Mouse (Mus musculus): ENCODE data around the gene Dok5. TPM values are rescaled to one million over a fixed set of nuclear protein-coding genes. Genes with fewer than 3 reads are reported as not detected.

Gene Dok5
- polyA plus RNA-seq, 1 experiment from 2014 or later, result 1.9 TPM

DNA sequence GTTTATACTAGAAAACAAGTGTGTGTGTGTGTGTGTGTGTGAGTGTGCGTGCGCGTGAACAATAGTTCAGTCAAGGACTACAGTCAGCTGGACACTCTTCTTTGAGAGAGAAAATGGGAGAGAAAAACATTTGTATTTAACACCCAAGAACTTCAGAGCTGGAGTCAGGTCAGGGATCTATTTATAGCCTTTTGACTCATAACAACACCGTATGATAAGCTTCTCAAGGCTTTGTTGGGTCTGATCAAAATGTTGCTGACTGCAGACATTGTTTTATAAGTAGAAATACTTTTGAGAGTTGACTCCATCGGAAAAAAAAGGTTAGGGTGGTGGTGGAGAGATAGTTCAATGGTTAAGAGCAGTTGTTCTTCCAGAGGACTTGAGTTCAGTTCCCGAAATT is 120.7 kb downstream of the Dok5 start:
- H3K4me2 ChIP-seq, result no peak overlapping the region
- no peaks in the 10 kb centered on the region for H3K4me1 ChIP-seq (replicated peaks; ENCODE audit: control insufficient read depth, insufficient read depth, low read length)
- H3K9ac ChIP-seq (ENCODE audit: low read depth, low read length), result no peak overlapping the region
- H3K4me3 ChIP-seq (ENCODE audit: low read depth, low read length), result no peak overlapping the region
- no peak for DNase-seq (ENCODE audit: low spot score)
- H3K27me3 ChIP-seq (replicated peaks; ENCODE audit: control insufficient read depth, insufficient read depth, low read length), result no peaks in the 10 kb centered on the region
- H3K36me3 ChIP-seq (ENCODE audit: control insufficient read depth, insufficient read depth, low read length), result no peaks in the 10 kb centered on the region
- no peak for ATAC-seq (replicated peaks; ENCODE audit: low FRiP score)
- no peaks in the 10 kb centered on the region for H3K9me3 ChIP-seq (ENCODE audit: control insufficient read depth, low read length)
- H3K27ac ChIP-seq (ENCODE audit: low read depth, low read length), result no peak overlapping the region
- 84% methylated on average over 6 of the region's 6 CpGs for WGBS

- no peak for DNase-seq (ENCODE audit: low spot score)
- no peaks in the 10 kb centered on the region for H3K27me3 ChIP-seq (replicated peaks; ENCODE audit: control insufficient read depth, insufficient read depth, low read length)
- no peak for ATAC-seq (replicated peaks; ENCODE audit: low FRiP score)
- no peaks in the 10 kb centered on the region for H3K4me1 ChIP-seq (replicated peaks; ENCODE audit: control insufficient read depth, insufficient read depth, low read length)
- no peak overlapping the region for H3K4me3 ChIP-seq (ENCODE audit: low read depth, low read length)
- 73% methylated on average over 3 of the region's 3 CpGs for WGBS
- H3K4me2 ChIP-seq, result no peak overlapping the region
- no peak overlapping the region for H3K27ac ChIP-seq (ENCODE audit: low read depth, low read length)
- no peaks in the 10 kb centered on the region for H3K36me3 ChIP-seq (ENCODE audit: control insufficient read depth, insufficient read depth, low read length)
- no peaks in the 10 kb centered on the region for H3K9me3 ChIP-seq (ENCODE audit: control insufficient read depth, low read length)
- H3K9ac ChIP-seq (ENCODE audit: low read depth, low read length), result no peak overlapping the region
These were observed 123.6 kb downstream of the Dok5 start for GRCm38 (mm10) chr2:170855210-170855609.

- no peaks in the 10 kb centered on the region for H3K36me3 ChIP-seq (ENCODE audit: control insufficient read depth, insufficient read depth, low read length)
- ATAC-seq (replicated peaks; ENCODE audit: low FRiP score) (no peak), DNase-seq (ENCODE audit: low spot score) (no peak)
- no peak overlapping the region for H3K4me3 ChIP-seq (ENCODE audit: low read depth, low read length)
- no peak overlapping the region for H3K27ac ChIP-seq (ENCODE audit: low read depth, low read length)
- no peaks in the 10 kb centered on the region for H3K4me1 ChIP-seq (replicated peaks; ENCODE audit: control insufficient read depth, insufficient read depth, low read length)
- no peaks in the 10 kb centered on the region for H3K9me3 ChIP-seq (ENCODE audit: control insufficient read depth, low read length)
- H3K27me3 ChIP-seq (replicated peaks; ENCODE audit: control insufficient read depth, insufficient read depth, low read length), result no peaks in the 10 kb centered on the region
- H3K4me2 ChIP-seq, result no peak overlapping the region
- H3K9ac ChIP-seq (ENCODE audit: low read depth, low read length), result no peak overlapping the region
- 71% methylated on average over 5 of the region's 5 CpGs for WGBS
These were observed 124.5 kb downstream of the Dok5 start for GRCm38 (mm10) chr2:170856085-170856484.

DNA sequence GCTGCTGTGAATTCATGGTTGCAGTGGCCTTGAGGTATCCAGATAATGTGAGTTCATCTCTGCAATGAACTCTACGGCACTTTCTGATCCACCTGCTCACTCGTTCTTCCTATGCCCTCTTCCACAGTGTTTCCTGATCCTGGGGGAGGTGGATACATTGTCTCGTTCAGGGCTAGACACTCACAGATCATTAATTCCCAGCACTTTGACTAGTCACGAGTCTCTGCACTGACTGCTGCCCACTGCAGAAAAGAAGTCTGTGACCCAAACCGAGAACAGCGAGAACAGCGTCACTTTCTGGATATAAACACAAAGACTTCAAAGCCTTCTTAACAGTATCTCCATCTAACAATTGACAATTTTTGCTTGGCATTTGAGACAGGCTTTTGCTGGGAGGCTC is 125.9 kb downstream of the Dok5 start:
- H3K4me1 ChIP-seq (replicated peaks; ENCODE audit: control insufficient read depth, insufficient read depth, low read length), result no peaks in the 10 kb centered on the region
- ATAC-seq (replicated peaks; ENCODE audit: low FRiP score) (no peak), DNase-seq (ENCODE audit: low spot score) (no peak)
- 64% methylated on average over 7 of the region's 7 CpGs for WGBS
- H3K4me3 ChIP-seq (ENCODE audit: low read depth, low read length), result no peak overlapping the region
- no peak overlapping the region for H3K9ac ChIP-seq (ENCODE audit: low read depth, low read length)
- no peaks in the 10 kb centered on the region for H3K27me3 ChIP-seq (replicated peaks; ENCODE audit: control insufficient read depth, insufficient read depth, low read length)
- H3K36me3 ChIP-seq (ENCODE audit: control insufficient read depth, insufficient read depth, low read length), result no peaks in the 10 kb centered on the region
- no peak overlapping the region for H3K4me2 ChIP-seq
- H3K27ac ChIP-seq (ENCODE audit: low read depth, low read length), result no peak overlapping the region; the same call in 1 of the 2 replicates
- H3K9me3 ChIP-seq (ENCODE audit: control insufficient read depth, low read length), result no peaks in the 10 kb centered on the region

DNA sequence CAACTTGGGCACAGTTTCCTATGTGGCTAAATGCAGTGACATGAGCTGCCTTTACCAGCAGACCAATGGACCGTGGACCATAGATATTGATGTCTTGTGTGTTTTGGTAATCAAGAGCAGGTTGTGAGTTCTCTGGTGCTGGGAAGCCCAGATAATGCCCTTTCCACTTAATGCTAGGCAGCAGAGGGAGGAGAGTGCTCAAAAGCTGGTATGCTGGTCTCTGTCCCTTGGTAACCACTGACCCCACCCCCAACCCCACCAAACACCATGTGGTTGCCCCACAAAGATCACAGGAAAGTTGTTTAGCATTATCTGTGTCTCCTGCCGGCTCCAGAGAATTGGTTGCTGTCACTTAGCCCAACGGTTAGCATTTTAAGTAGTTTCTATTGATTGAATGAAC is 127.0 kb downstream of the Dok5 start:
- Histone ChIP-seq H3K4me3 (ENCODE audit: low read depth, low read length) (no peak overlapping the region), H3K36me3 (ENCODE audit: control insufficient read depth, insufficient read depth, low read length) (no peaks in the 10 kb centered on the region), H3K27ac (ENCODE audit: low read depth, low read length) (no peak overlapping the region), H3K4me1 (replicated peaks; ENCODE audit: control insufficient read depth, insufficient read depth, low read length) (no peaks in the 10 kb centered on the region), H3K27me3 (replicated peaks; ENCODE audit: control insufficient read depth, insufficient read depth, low read length) (no peaks in the 10 kb centered on the region), H3K4me2 (no peak overlapping the region), H3K9me3 (ENCODE audit: control insufficient read depth, low read length) (no peaks in the 10 kb centered on the region), H3K9ac (ENCODE audit: low read depth, low read length) (no peak overlapping the region)
- WGBS, result 27% methylated on average over 3 of the region's 3 CpGs
- ATAC-seq (replicated peaks; ENCODE audit: low FRiP score), result peak; percentile 59
- no peak for DNase-seq (ENCODE audit: low spot score)

DNA sequence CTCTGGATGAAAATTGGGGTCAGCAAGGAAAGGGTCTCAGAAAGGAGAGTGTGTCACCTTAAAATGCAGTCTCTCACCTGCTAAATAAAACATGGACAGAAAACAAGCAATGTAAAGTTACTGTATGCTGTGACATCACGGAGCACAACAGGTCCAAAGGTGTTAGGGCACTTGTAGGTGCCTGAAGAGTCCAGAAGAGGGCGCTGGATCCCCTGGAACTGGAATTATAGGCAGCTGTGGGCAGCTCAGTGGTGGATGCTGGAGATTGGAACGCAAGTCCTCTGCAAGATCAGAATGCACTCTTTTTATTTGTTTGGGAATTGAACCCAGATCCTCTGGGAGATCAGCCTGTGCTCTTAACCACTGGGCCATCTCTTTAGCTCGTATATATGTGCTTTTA is 129.0 kb downstream of the Dok5 start:
- Histone ChIP-seq H3K27ac (ENCODE audit: low read depth, low read length) (no peak overlapping the region), H3K4me1 (replicated peaks; ENCODE audit: control insufficient read depth, insufficient read depth, low read length) (no peaks in the 10 kb centered on the region), H3K4me3 (ENCODE audit: low read depth, low read length) (no peak overlapping the region), H3K4me2 (no peak overlapping the region), H3K9me3 (ENCODE audit: control insufficient read depth, low read length) (no peaks in the 10 kb centered on the region), H3K9ac (ENCODE audit: low read depth, low read length) (no peak overlapping the region), H3K36me3 (ENCODE audit: control insufficient read depth, insufficient read depth, low read length) (no peaks in the 10 kb centered on the region), H3K27me3 (replicated peaks; ENCODE audit: control insufficient read depth, insufficient read depth, low read length) (no peaks in the 10 kb centered on the region)
- no peak for DNase-seq (ENCODE audit: low spot score)
- ATAC-seq (replicated peaks; ENCODE audit: low FRiP score), result no peak
- WGBS, result 56% methylated on average over 4 of the region's 4 CpGs

DNA sequence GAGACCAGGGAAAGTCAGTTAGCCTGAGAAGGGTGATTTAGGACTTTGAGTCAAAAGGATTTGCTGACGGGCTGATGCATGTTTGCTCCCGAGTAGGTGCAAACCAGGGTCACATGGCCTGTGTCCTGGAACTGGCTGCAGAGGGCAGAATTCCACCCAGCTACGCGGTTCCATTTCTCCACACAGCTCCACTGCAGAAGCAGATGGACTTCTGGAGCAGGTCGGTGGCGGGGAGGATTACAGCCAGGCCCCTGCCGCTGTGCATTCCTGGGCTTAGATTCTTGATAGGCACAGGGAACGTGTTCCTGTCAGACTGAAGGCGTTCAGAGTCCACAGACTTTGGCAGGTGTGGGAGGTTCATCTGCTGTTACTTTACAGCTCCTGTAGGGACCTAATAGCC is 131.2 kb downstream of the Dok5 start:
- Histone ChIP-seq H3K4me3 (ENCODE audit: low read depth, low read length) (no peak overlapping the region), H3K27ac (ENCODE audit: low read depth, low read length) (no peak overlapping the region)
- WGBS, result 58% methylated on average over 9 of the region's 9 CpGs

GRCm38 (mm10) chr2:170863201-170863600 is 131.6 kb downstream of the Dok5 start:
- no peak overlapping the region for H3K27ac ChIP-seq (ENCODE audit: low read depth, low read length)
- WGBS, result 90% methylated on average over 10 of the region's 10 CpGs
- H3K4me1 ChIP-seq (replicated peaks; ENCODE audit: control insufficient read depth, insufficient read depth, low read length), result no peaks in the 10 kb centered on the region
- H3K4me3 ChIP-seq (ENCODE audit: low read depth, low read length), result no peak overlapping the region
- ATAC-seq (replicated peaks; ENCODE audit: low FRiP score) (no peak), DNase-seq (ENCODE audit: low spot score) (no peak)
- H3K9me3 ChIP-seq (ENCODE audit: control insufficient read depth, low read length), result no peaks in the 10 kb centered on the region
- no peak overlapping the region for H3K9ac ChIP-seq (ENCODE audit: low read depth, low read length)
- no peaks in the 10 kb centered on the region for H3K27me3 ChIP-seq (replicated peaks; ENCODE audit: control insufficient read depth, insufficient read depth, low read length)
- no peaks in the 10 kb centered on the region for H3K36me3 ChIP-seq (ENCODE audit: control insufficient read depth, insufficient read depth, low read length)
- H3K4me2 ChIP-seq, result no peak overlapping the region

More for the DNA sequence above, 131.2 kb downstream of the Dok5 start:
- H3K4me1 ChIP-seq (replicated peaks; ENCODE audit: control insufficient read depth, insufficient read depth, low read length), result no peaks in the 10 kb centered on the region
- H3K4me2 ChIP-seq, result no peak overlapping the region
- no peaks in the 10 kb centered on the region for H3K36me3 ChIP-seq (ENCODE audit: control insufficient read depth, insufficient read depth, low read length)
- H3K9ac ChIP-seq (ENCODE audit: low read depth, low read length), result no peak overlapping the region
- ATAC-seq (replicated peaks; ENCODE audit: low FRiP score), result no peak
- H3K27me3 ChIP-seq (replicated peaks; ENCODE audit: control insufficient read depth, insufficient read depth, low read length), result no peaks in the 10 kb centered on the region
- no peak for DNase-seq (ENCODE audit: low spot score)
- no peaks in the 10 kb centered on the region for H3K9me3 ChIP-seq (ENCODE audit: control insufficient read depth, low read length)

- no peak for ATAC-seq (replicated peaks; ENCODE audit: low FRiP score)
- 79% methylated on average over 5 of the region's 5 CpGs for WGBS
These were observed 132.4 kb downstream of the Dok5 start for GRCm38 (mm10) chr2:170864043-170864442.

More at GRCm38 (mm10) chr2:170864043-170864442, 132.4 kb downstream of the Dok5 start:
- Histone ChIP-seq H3K36me3 (ENCODE audit: control insufficient read depth, insufficient read depth, low read length) (no peaks in the 10 kb centered on the region), H3K9ac (ENCODE audit: low read depth, low read length) (no peak overlapping the region), H3K27ac (ENCODE audit: low read depth, low read length) (no peak overlapping the region), H3K4me2 (no peak overlapping the region), H3K4me3 (ENCODE audit: low read depth, low read length) (no peak overlapping the region), H3K27me3 (replicated peaks; ENCODE audit: control insufficient read depth, insufficient read depth, low read length) (no peaks in the 10 kb centered on the region), H3K9me3 (ENCODE audit: control insufficient read depth, low read length) (no peaks in the 10 kb centered on the region), H3K4me1 (replicated peaks; ENCODE audit: control insufficient read depth, insufficient read depth, low read length) (no peaks in the 10 kb centered on the region)
- no peak for DNase-seq (ENCODE audit: low spot score)

Data from liver, embryonic 11.5 days (tissue).